Mouse (Mus musculus): ENCODE measurements around the gene Fbxo36. TPM values are rescaled to one million over a fixed set of nuclear protein-coding genes. Genes with fewer than 3 reads are reported as not detected.
A peak's percentile ranks its signal among the peaks of the same experiment; 100 is the strongest.

Gene Fbxo36
- 25.7 and 26.7 TPM in 2 replicates for polyA plus RNA-seq (2015; fragmentation: Nextera tagmentation; extraction: Ambion mirVana)

GRCm38 (mm10) chr1:84839309-84840017, at the start of gene Fbxo36:
Fbxo36 (plus strand) TSS chr1:84839841.
- H3K36me3 ChIP-seq (ENCODE audit: control insufficient read depth, insufficient read depth, low read length): no peaks in the 10 kb centered on the region
- peak within 1 kb of the TSS; percentile 97 for H3K9ac ChIP-seq (ENCODE audit: low read length)
- H3K4me2 ChIP-seq (ENCODE audit: low read depth, low read length): peak within 1 kb of the TSS; percentile 73
- peaks cover 3% of the 10 kb centered on the region for H3K4me1 ChIP-seq (replicated peaks; ENCODE audit: control insufficient read depth, insufficient read depth, low read length)
- H3K27me3 ChIP-seq (ENCODE audit: control insufficient read depth, insufficient read depth, low read depth, low read length): no peaks in the 10 kb centered on the region
- WGBS: under 1% methylated on average over 38 of the region's 54 CpGs
- H3K9me3 ChIP-seq (ENCODE audit: control insufficient read depth, low read length): no peaks in the 10 kb centered on the region
- peak within 1 kb of the TSS; percentile 99 for H3K27ac ChIP-seq (ENCODE audit: low read length)
- ATAC-seq (ENCODE audit: low read depth): peak; percentile 92
- peak within 1 kb of the TSS; percentile 98 for H3K4me3 ChIP-seq (ENCODE audit: low read length)

GRCm38 (mm10) chr1:84791393-84791792, 48.2 kb upstream of the Fbxo36 start:
- Histone ChIP-seq H3K9ac (ENCODE audit: low read length) (no peak overlapping the region), H3K4me3 (ENCODE audit: low read length) (no peak overlapping the region), H3K27me3 (ENCODE audit: control insufficient read depth, insufficient read depth, low read depth, low read length) (no peaks in the 10 kb centered on the region), H3K4me1 (replicated peaks; ENCODE audit: control insufficient read depth, insufficient read depth, low read length) (no peaks in the 10 kb centered on the region), H3K9me3 (ENCODE audit: control insufficient read depth, low read length) (no peaks in the 10 kb centered on the region), H3K27ac (ENCODE audit: low read length) (no peak overlapping the region), H3K36me3 (ENCODE audit: control insufficient read depth, insufficient read depth, low read length) (peaks cover 34% of the 10 kb centered on the region), H3K4me2 (ENCODE audit: low read depth, low read length) (no peak overlapping the region)
- ATAC-seq (ENCODE audit: low read depth): no peak
- 89% methylated on average over 2 of the region's 2 CpGs for WGBS

- Histone ChIP-seq H3K27ac (ENCODE audit: low read length) (no peak overlapping the region), H3K36me3 (ENCODE audit: control insufficient read depth, insufficient read depth, low read length) (peaks cover 22% of the 10 kb centered on the region), H3K9me3 (ENCODE audit: control insufficient read depth, low read length) (no peaks in the 10 kb centered on the region), H3K4me1 (replicated peaks; ENCODE audit: control insufficient read depth, insufficient read depth, low read length) (no peaks in the 10 kb centered on the region), H3K4me3 (ENCODE audit: low read length) (no peak overlapping the region), H3K9ac (ENCODE audit: low read length) (no peak overlapping the region), H3K27me3 (ENCODE audit: control insufficient read depth, insufficient read depth, low read depth, low read length) (no peaks in the 10 kb centered on the region), H3K4me2 (ENCODE audit: low read depth, low read length) (no peak overlapping the region)
- WGBS: 93% methylated on average over 7 of the region's 7 CpGs
- no peak for ATAC-seq (ENCODE audit: low read depth)
Observed at GRCm38 (mm10) chr1:84795335-84795734, 44.3 kb upstream of the Fbxo36 start.

GRCm38 (mm10) chr1:84799166-84799565, 40.5 kb upstream of the Fbxo36 start:
- H3K27ac ChIP-seq (ENCODE audit: low read length): no peak overlapping the region
- no peak overlapping the region for H3K9ac ChIP-seq (ENCODE audit: low read length)
- no peaks in the 10 kb centered on the region for H3K9me3 ChIP-seq (ENCODE audit: control insufficient read depth, low read length)
- H3K4me2 ChIP-seq (ENCODE audit: low read depth, low read length): no peak overlapping the region
- no peak for ATAC-seq (ENCODE audit: low read depth)
- H3K4me1 ChIP-seq (replicated peaks; ENCODE audit: control insufficient read depth, insufficient read depth, low read length): no peaks in the 10 kb centered on the region
- peaks cover under 1% of the 10 kb centered on the region; the same call in 1 of the 2 replicates for H3K36me3 ChIP-seq (ENCODE audit: control insufficient read depth, insufficient read depth, low read length)
- no peak overlapping the region for H3K4me3 ChIP-seq (ENCODE audit: low read length)
- no peaks in the 10 kb centered on the region for H3K27me3 ChIP-seq (ENCODE audit: control insufficient read depth, insufficient read depth, low read depth, low read length)

- WGBS: 68% methylated on average over 1 of the region's 1 CpGs
- no peaks in the 10 kb centered on the region for H3K36me3 ChIP-seq (ENCODE audit: control insufficient read depth, insufficient read depth, low read length)
- no peaks in the 10 kb centered on the region for H3K9me3 ChIP-seq (ENCODE audit: control insufficient read depth, low read length)
- H3K9ac ChIP-seq (ENCODE audit: low read length): no peak overlapping the region
- H3K4me2 ChIP-seq (ENCODE audit: low read depth, low read length): no peak overlapping the region
- H3K4me3 ChIP-seq (ENCODE audit: low read length): no peak overlapping the region
- H3K4me1 ChIP-seq (replicated peaks; ENCODE audit: control insufficient read depth, insufficient read depth, low read length): no peaks in the 10 kb centered on the region
- ATAC-seq (ENCODE audit: low read depth): 0 out of 2 replicates have a peak, but pooled peaks have one; percentile 23
- no peaks in the 10 kb centered on the region for H3K27me3 ChIP-seq (ENCODE audit: control insufficient read depth, insufficient read depth, low read depth, low read length)
- no peak overlapping the region for H3K27ac ChIP-seq (ENCODE audit: low read length)
Observed at GRCm38 (mm10) chr1:84803788-84804187, 35.9 kb upstream of the Fbxo36 start.

- no peaks in the 10 kb centered on the region for H3K9me3 ChIP-seq (ENCODE audit: control insufficient read depth, low read length)
- no peak overlapping the region for H3K4me3 ChIP-seq (ENCODE audit: low read length)
- H3K36me3 ChIP-seq (ENCODE audit: control insufficient read depth, insufficient read depth, low read length): peaks cover 2% of the 10 kb centered on the region; the same call in 1 of the 2 replicates
- no peaks in the 10 kb centered on the region for H3K4me1 ChIP-seq (replicated peaks; ENCODE audit: control insufficient read depth, insufficient read depth, low read length)
- H3K4me2 ChIP-seq (ENCODE audit: low read depth, low read length): no peak overlapping the region
- H3K27ac ChIP-seq (ENCODE audit: low read length): no peak overlapping the region
- 85% methylated on average over 1 of the region's 1 CpGs for WGBS
- ATAC-seq (ENCODE audit: low read depth): no peak
- no peak overlapping the region for H3K9ac ChIP-seq (ENCODE audit: low read length)
- no peaks in the 10 kb centered on the region for H3K27me3 ChIP-seq (ENCODE audit: control insufficient read depth, insufficient read depth, low read depth, low read length)
Observed at GRCm38 (mm10) chr1:84817596-84817995, 22.0 kb upstream of the Fbxo36 start.

- Histone ChIP-seq H3K4me1 (replicated peaks; ENCODE audit: control insufficient read depth, insufficient read depth, low read length) (no peaks in the 10 kb centered on the region), H3K9ac (ENCODE audit: low read length) (no peak overlapping the region), H3K27me3 (ENCODE audit: control insufficient read depth, insufficient read depth, low read depth, low read length) (no peaks in the 10 kb centered on the region), H3K4me3 (ENCODE audit: low read length) (no peak overlapping the region), H3K9me3 (ENCODE audit: control insufficient read depth, low read length) (no peaks in the 10 kb centered on the region), H3K27ac (ENCODE audit: low read length) (no peak overlapping the region), H3K36me3 (ENCODE audit: control insufficient read depth, insufficient read depth, low read length) (peaks cover 4% of the 10 kb centered on the region), H3K4me2 (ENCODE audit: low read depth, low read length) (no peak overlapping the region)
- WGBS: 29% methylated on average over 2 of the region's 2 CpGs
- no peak for ATAC-seq (ENCODE audit: low read depth)
Observed at GRCm38 (mm10) chr1:84825091-84825490, 14.6 kb upstream of the Fbxo36 start.

GRCm38 (mm10) chr1:84837523-84838145, 2.0 kb upstream of the Fbxo36 start:
- H3K36me3 ChIP-seq (ENCODE audit: control insufficient read depth, insufficient read depth, low read length): peaks cover 9% of the 10 kb centered on the region
- peak overlapping the region; percentile 98 for H3K4me3 ChIP-seq (ENCODE audit: low read length)
- peak overlapping the region; percentile 97 for H3K9ac ChIP-seq (ENCODE audit: low read length)
- H3K27me3 ChIP-seq (ENCODE audit: control insufficient read depth, insufficient read depth, low read depth, low read length): no peaks in the 10 kb centered on the region
- WGBS: 4% methylated on average over 20 of the region's 20 CpGs
- no peak for ATAC-seq (ENCODE audit: low read depth)
- peak overlapping the region; percentile 58 for H3K4me2 ChIP-seq (ENCODE audit: low read depth, low read length)
- 0 out of 2 replicates have a peak overlapping the region, but pooled peaks have one; percentile 36 for H3K27ac ChIP-seq (ENCODE audit: low read length)
- no peaks in the 10 kb centered on the region for H3K9me3 ChIP-seq (ENCODE audit: control insufficient read depth, low read length)
- H3K4me1 ChIP-seq (replicated peaks; ENCODE audit: control insufficient read depth, insufficient read depth, low read length): peaks cover 3% of the 10 kb centered on the region

- 0% methylated on average over 22 of the region's 22 CpGs for WGBS
- Histone ChIP-seq H3K27me3 (ENCODE audit: control insufficient read depth, insufficient read depth, low read depth, low read length) (no peaks in the 10 kb centered on the region), H3K4me1 (replicated peaks; ENCODE audit: control insufficient read depth, insufficient read depth, low read length) (peaks cover 3% of the 10 kb centered on the region), H3K4me3 (ENCODE audit: low read length) (peak overlapping the region; percentile 98), H3K4me2 (ENCODE audit: low read depth, low read length) (peak overlapping the region; percentile 58), H3K9ac (ENCODE audit: low read length) (peak overlapping the region; percentile 97), H3K9me3 (ENCODE audit: control insufficient read depth, low read length) (no peaks in the 10 kb centered on the region), H3K36me3 (ENCODE audit: control insufficient read depth, insufficient read depth, low read length) (peaks cover 5% of the 10 kb centered on the region), H3K27ac (ENCODE audit: low read length) (peak overlapping the region; percentile 99)
- ATAC-seq (ENCODE audit: low read depth): peak; percentile 4; the same call in 1 of the 2 replicates
Observed at GRCm38 (mm10) chr1:84838156-84838555, 1.5 kb upstream of the Fbxo36 start.
